Mouse (Mus musculus): ENCODE results near the gene Mindy4.

The Mindy4 gene

DNA sequence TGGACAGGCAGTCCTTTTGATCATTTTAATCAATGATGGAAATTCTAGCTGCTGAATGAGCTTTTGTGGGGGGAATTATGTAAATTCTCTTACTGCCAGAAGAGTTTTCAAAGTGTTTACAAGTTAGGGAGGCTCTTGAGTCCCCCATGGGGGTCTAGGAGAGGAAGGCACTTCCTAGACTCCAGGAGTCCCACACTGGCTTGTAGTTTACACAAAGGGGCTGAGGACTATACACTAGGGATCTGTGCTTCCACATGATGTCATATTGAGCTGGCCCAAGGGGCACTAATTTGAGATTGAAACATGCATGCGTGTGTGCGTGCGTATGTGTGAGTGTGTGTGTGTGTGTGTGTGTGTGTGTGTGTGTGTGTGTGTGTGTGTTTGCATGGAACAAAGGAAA lies 748 bp downstream of the Mindy4 start:
- no peak for ATAC-seq (ENCODE audit: insufficient number of reproducible peaks, low FRiP score, low TSS enrichment)

DNA sequence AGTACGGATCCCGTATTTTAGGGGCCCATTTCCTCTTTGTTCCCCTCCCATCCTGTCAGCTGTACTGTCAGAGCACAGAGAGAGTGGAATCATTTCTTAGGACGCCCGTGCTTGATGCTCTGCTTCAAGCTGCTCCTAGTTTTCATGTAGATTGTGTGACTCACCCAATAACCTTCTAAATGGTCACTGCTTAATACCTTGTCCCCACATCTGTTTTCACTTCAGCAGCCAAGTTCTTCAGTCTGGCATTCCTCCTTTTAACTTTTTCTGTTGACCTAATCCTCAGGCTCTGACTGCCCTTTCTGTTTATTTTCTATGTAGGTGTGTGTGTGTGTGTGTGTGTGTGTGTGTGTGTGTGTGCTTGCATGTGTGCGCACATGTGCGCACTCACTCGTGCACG lies 4.6 kb downstream of the Mindy4 start:
- ATAC-seq (ENCODE audit: insufficient number of reproducible peaks, low FRiP score, low TSS enrichment): no peak

- ATAC-seq (ENCODE audit: insufficient number of reproducible peaks, low FRiP score, low TSS enrichment): no peak
These were observed 7.5 kb downstream of the Mindy4 start for GRCm38 (mm10) chr6:55210423-55211365.

- no peak for ATAC-seq (ENCODE audit: insufficient number of reproducible peaks, low FRiP score, low TSS enrichment)
These were observed 11.4 kb downstream of the Mindy4 start for GRCm38 (mm10) chr6:55214541-55214940.

- ATAC-seq (ENCODE audit: insufficient number of reproducible peaks, low FRiP score, low TSS enrichment): no peak
These were observed 15.0 kb downstream of the Mindy4 start for GRCm38 (mm10) chr6:55218232-55218631.

GRCm38 (mm10) chr6:55223986-55224385 lies 20.8 kb downstream of the Mindy4 start:
- ATAC-seq (ENCODE audit: insufficient number of reproducible peaks, low FRiP score, low TSS enrichment): no peak

- ATAC-seq (ENCODE audit: insufficient number of reproducible peaks, low FRiP score, low TSS enrichment): no peak
These were observed 26.9 kb downstream of the Mindy4 start for GRCm38 (mm10) chr6:55230048-55230447.

DNA sequence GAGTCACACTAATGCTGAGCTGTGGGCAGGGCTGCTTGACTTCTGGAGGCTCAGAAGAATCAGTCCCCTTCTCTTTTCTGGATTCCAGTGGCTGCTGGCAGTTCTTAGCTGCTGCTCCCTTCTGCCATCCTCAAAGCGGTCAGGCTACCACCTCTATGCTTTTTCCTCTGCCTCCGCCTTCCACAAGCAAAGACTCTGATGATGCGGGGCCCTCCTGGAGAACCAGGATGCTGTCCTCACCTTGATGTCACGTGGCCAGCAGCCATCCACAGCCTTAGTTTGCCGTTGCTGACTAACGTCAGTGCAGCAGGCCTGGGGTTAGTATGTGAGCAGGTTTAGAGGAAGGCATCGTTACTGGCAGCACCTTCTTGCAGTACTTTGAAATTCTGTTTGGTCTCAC lies 28.9 kb downstream of the Mindy4 start:
- ATAC-seq (ENCODE audit: insufficient number of reproducible peaks, low FRiP score, low TSS enrichment): no peak

- ATAC-seq (ENCODE audit: insufficient number of reproducible peaks, low FRiP score, low TSS enrichment): peak; percentile 78
These were observed 29.5 kb downstream of the Mindy4 start for GRCm38 (mm10) chr6:55232524-55233264.

DNA sequence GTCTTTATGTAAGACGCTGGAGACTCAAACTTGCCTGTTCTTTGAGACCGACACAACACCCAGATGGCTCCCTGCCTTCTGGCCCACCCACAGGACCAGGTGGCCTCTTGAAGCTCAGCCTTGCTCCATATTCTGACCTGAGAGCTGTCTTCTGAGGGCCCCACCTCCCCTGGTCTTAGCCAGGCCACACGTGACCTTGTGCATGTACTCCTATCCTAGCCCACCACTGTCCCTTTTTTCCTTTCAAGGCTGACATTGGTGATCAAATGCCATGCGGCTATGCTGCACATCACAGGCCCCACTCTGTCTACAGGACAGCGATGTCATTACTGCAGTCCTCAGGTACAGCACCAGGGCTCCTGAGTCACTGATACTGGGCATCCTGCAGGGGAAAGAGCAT lies 30.1 kb downstream of the Mindy4 start:
- ATAC-seq (ENCODE audit: insufficient number of reproducible peaks, low FRiP score, low TSS enrichment): no peak

DNA sequence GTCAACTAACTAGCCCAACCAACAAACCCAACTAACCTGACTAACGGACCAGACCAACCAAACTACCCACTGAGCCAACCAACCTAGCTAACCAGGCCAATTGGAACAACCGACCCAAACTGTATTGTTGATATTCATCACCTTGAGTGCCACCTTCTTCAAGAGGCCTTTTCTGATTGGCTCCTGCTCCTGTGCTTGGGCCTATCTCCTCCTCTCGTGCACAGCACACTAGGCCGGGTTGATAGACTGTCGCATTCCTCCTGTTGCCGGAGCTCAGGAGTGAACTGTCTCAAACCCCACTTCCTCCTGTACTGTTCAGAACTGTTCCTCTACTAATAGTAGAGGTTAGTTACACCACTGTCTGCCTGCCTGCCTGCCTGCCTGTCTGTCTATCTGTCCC lies 31.5 kb downstream of the Mindy4 start:
- ATAC-seq (ENCODE audit: insufficient number of reproducible peaks, low FRiP score, low TSS enrichment): no peak

GRCm38 (mm10) chr6:55235733-55236132 lies 32.5 kb downstream of the Mindy4 start:
- no peak for ATAC-seq (ENCODE audit: insufficient number of reproducible peaks, low FRiP score, low TSS enrichment)

GRCm38 (mm10) chr6:55239931-55240330 lies 36.7 kb downstream of the Mindy4 start:
- no peak for ATAC-seq (ENCODE audit: insufficient number of reproducible peaks, low FRiP score, low TSS enrichment)

GRCm38 (mm10) chr6:55240591-55241260 lies 37.5 kb downstream of the Mindy4 start:
- ATAC-seq (ENCODE audit: insufficient number of reproducible peaks, low FRiP score, low TSS enrichment): no peak

DNA sequence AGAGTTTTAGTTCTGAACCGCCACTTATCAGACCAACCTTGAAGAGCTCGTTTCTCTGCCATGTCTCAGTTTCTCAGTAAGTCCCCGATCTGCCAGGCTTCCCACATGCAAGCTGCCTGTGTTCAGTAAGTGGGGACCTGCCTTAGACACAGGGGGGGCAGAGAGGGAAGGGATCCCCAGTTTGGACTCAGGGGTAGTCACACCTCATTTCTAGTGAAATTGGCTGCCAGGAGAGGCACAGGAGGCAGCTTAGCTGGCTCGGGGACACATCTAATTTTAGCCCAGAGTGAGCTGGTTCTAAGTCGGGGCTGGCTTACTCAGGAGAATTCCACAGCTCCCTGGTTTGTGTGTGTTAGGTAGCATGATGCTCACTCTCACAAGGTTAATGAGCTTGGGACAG lies 38.3 kb downstream of the Mindy4 start:
- peak; percentile 74; the same call in 1 of the 2 replicates for ATAC-seq (ENCODE audit: insufficient number of reproducible peaks, low FRiP score, low TSS enrichment)

- no peak for ATAC-seq (ENCODE audit: insufficient number of reproducible peaks, low FRiP score, low TSS enrichment)
These were observed 42.5 kb downstream of the Mindy4 start for GRCm38 (mm10) chr6:55245680-55246079.

- ATAC-seq (ENCODE audit: insufficient number of reproducible peaks, low FRiP score, low TSS enrichment): no peak
These were observed 43.3 kb downstream of the Mindy4 start for GRCm38 (mm10) chr6:55246441-55246840.

- no peak for ATAC-seq (ENCODE audit: insufficient number of reproducible peaks, low FRiP score, low TSS enrichment)
These were observed 43.8 kb downstream of the Mindy4 start for GRCm38 (mm10) chr6:55246911-55247438.

- ATAC-seq (ENCODE audit: insufficient number of reproducible peaks, low FRiP score, low TSS enrichment): no peak
These were observed 46.1 kb downstream of the Mindy4 start for GRCm38 (mm10) chr6:55249263-55249662.

DNA sequence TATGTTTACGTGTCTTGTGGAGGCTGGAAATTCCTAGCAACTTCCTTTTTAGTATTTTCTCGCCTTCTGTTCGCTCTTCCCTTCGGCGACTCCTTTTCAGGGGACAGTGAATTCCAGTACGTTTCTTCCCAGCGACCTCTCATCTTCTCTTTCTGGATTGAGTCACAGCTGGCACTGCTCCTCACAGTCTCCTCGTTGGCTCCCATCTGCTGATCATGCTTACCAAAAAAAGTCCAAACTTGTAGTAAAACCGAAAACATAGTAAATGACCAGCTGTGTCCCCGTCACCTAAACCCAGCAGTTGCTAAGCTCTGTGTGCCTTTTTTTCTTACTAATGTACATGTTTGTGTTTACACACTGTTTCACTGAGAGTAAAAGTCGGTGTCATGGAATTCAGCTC lies 47.6 kb downstream of the Mindy4 start:
- ATAC-seq (ENCODE audit: insufficient number of reproducible peaks, low FRiP score, low TSS enrichment): no peak

DNA sequence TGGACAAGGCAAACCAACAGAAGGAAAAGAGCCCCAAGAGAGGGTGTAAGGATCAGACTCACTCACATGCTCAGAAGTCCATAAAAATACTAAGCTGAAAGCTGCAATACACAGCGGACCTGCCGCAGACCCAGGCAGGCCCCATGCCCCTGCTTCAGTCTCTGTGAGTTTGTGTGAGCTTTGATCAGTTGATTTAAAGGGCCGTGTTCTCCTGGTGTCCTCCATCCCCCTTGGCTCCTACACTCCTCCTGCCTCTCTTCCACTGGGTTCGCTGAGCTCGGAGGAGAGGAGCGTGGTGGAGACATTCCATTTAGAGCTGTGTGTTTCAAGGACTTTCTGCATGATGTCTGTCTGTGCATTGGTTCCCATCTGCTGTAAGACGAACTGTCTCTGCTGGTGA lies 48.4 kb downstream of the Mindy4 start:
- ATAC-seq (ENCODE audit: insufficient number of reproducible peaks, low FRiP score, low TSS enrichment): no peak

Data from cerebellum, adult (tissue).